In genomic region chr14:73509765-73510423, GRCm38 (mm10) we compare ENCODE assay signal across 8 mouse cellular contexts. TPM values are rescaled to one million over a fixed set of nuclear protein-coding genes. Genes with fewer than 3 reads are reported as not detected.
DNase-seq lines count a peak whose midpoint lies in the region; ATAC-seq lines count a peak whose summit lies in the region.

Gene Med4 (plus strand): TSS chr14:73510025.

- peak; percentile 96 for DNase-seq in Muller cell, postnatal 12 days (ENCODE audit: inconsistent ontology term)
- peak; percentile 95 for DNase-seq in cerebellum, adult 9-11 months
- DNase-seq in frontal cortex, adult 2 months (ENCODE audit: extremely low spot score in 1 of 2, low spot score in 1 of 2), result peak; percentile 88 to 99
- peak; percentile 99 for DNase-seq in hindbrain, embryonic 11.5 days (ENCODE audit: low spot score)
- peak; percentile 98 to 99 for DNase-seq in layer of hippocampus, postnatal 10 days (ENCODE audit: low spot score in 2 of 2)
- DNase-seq in lung, postnatal 10 days, result peak; percentile 98
- DNase-seq in ovary, postnatal 36 days (ENCODE audit: low spot score), result peak; percentile 93
- DNase-seq in thymus, postnatal 25 days, result peak; percentile 94

- H3K9ac ChIP-seq in hindbrain, embryonic 11.5 days (ENCODE audit: low read depth, low read length), result peak within 1 kb of the TSS; percentile 80

- peak within 1 kb of the TSS; percentile 54 for H3K4me2 ChIP-seq in hindbrain, embryonic 11.5 days (replicated peaks; ENCODE audit: low read depth, low read length)

- no peaks in the 10 kb centered on the region for H3K27me3 ChIP-seq in hindbrain, embryonic 11.5 days (ENCODE audit: control insufficient read depth, insufficient read depth, low read length)

- no peaks in the 10 kb centered on the region for H3K9me3 ChIP-seq in hindbrain, embryonic 11.5 days (ENCODE audit: control insufficient read depth, low read length)

- no peak within 1 kb of the TSS for H3K27ac ChIP-seq in hindbrain, embryonic 11.5 days (ENCODE audit: low read depth, low read length)

- peak within 1 kb of the TSS; percentile 86 for H3K4me3 ChIP-seq in hindbrain, embryonic 11.5 days (ENCODE audit: low read depth, low read length)

- H3K4me1 ChIP-seq in hindbrain, embryonic 11.5 days (replicated peaks; ENCODE audit: control insufficient read depth, insufficient read depth, low read length), result no peaks in the 10 kb centered on the region

- WGBS in hindbrain, embryonic 11.5 days, result under 1% methylated on average over 40 of the region's 41 CpGs

- peak; percentile 96 for ATAC-seq in hindbrain, embryonic 11.5 days (ENCODE audit: low FRiP score)

- no peaks in the 10 kb centered on the region for H3K36me3 ChIP-seq in hindbrain, embryonic 11.5 days (ENCODE audit: control insufficient read depth, insufficient read depth, low read length)

RNA-seq across cellular contexts. Expression of gene Med4, which starts in this region (rescaled TPM):
- polyA plus RNA-seq in frontal cortex, adult 2 months (2012; rRNA removed), result 39.8 and 43.5 TPM in 2 replicates
- 93.5 and 96.3 TPM in 2 replicates for polyA plus RNA-seq in hindbrain, embryonic 11.5 days (2014; fragmentation: Nextera tagmentation; extraction: Ambion mirVana)
- total RNA-seq in layer of hippocampus, postnatal 10 days (2021), result 10 to 100 TPM; 34.0 to 35.7 TPM
